Mouse (Mus musculus) heart, adult 2 months (tissue): Measurements from ENCODE around the gene Gm10320.

ENCODE experiments used
- EP300 ChIP-seq: fragments of 200-500 bp; IDR thresholded peaks from 2 replicates; pipeline ENCODE4 v1.6.1; 2011; ENCODE audit warnings: low read depth, low read length, control low read depth; ENCODE audit not compliant: insufficient read depth
- POLR2A ChIP-seq: fragments of 200-500 bp; IDR thresholded peaks from 2 replicates; pipeline ENCODE4 v1.6.1; 2011; ENCODE audit warnings: mild to moderate bottlenecking, low read depth, low read length, control low read depth; ENCODE audit not compliant: insufficient read depth

DNA sequence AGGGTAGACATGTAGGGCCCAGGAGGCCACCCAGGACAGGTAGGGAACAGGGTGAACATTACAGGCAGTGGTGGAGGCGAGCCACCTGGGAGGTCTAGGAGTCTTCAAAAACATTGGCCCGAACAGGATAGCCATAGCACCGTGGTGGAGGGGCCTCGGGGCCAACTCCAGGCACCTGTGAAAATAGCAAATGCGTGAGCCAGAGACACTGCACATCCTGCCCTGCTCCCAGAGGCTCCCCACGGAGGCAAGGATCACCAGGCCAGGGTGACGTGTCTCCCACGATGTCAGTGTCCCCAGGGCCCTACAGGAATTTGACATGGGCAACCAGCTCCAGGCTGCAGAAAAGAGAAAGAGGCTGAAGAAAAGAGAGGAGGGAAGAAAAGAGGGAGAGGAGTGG, 16.1 kb downstream of the Gm10320 start:
- no peak for TF ChIP-seq POLR2A
- no peak for TF ChIP-seq EP300
